16 mouse cellular contexts compared by ENCODE assay signal in the genomic region with DNA sequence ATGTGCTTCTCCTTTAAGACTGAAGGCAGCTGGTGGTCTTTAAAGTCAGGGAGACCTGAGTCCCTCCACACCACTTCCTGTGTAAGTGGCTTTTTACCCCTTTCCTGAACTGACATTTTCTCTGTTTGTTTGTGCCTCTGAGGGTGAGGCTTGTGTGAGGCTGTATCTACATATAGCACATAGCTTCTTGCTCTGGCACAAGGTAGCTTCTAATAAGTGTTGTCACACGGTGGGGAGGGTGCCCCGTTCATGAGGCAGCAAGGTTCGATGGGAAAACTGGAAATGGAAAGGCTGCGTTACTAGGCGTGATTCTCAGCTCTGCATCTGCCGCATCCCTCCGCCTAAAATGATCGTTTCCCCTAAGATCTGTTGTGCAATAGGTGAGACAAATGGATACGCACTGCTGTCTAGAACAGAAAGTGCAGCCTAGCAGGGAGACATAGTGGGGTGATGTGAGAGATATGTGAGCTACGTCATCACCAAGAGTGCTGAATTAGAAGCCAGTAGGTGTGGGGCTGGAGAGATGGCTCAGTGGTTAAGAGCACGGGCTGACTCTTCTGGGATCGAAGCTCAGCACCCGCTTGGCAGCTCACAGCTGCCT. TPM values are rescaled to one million over a fixed set of nuclear protein-coding genes. Genes with fewer than 3 reads are reported as not detected.
DNase-seq lines count a peak whose midpoint lies in the region; ATAC-seq lines count a peak whose summit lies in the region.
"Had no signal": no experiment of that assay in that cellular context is flagged by ENCODE, and none has a peak within 500 bp of the region (broad histone marks: within the 10 kb centered on the region; RNA-seq: fewer than 3 reads in every experiment).

No protein-coding gene starts in this region.

- peaks cover 50% of the 10 kb centered on the region for H3K27me3 ChIP-seq in heart, embryonic 13.5 days (replicated peaks)
- H3K27me3 ChIP-seq in limb, embryonic 15.5 days, result peaks cover 62% of the 10 kb centered on the region
- peaks cover 94% of the 10 kb centered on the region for H3K27me3 ChIP-seq in limb, embryonic 10.5 days (ENCODE audit: low read depth, poor library complexity, severe bottlenecking)
- H3K27me3 ChIP-seq in neural tube, embryonic 12.5 days (replicated peaks), result peaks cover 40% of the 10 kb centered on the region

- peak overlapping the region; percentile 89 for H3K4me2 ChIP-seq in heart, embryonic 13.5 days
- H3K4me2 ChIP-seq in limb, embryonic 15.5 days, result 0 out of 2 replicates have a peak overlapping the region, but pooled peaks have one; percentile 14
- peak overlapping the region; percentile 36 for H3K4me2 ChIP-seq in neural tube, embryonic 12.5 days (replicated peaks)
- H3K4me2 ChIP-seq: forebrain, embryonic 15.5 days; liver, embryonic 13.5 days; midbrain, embryonic 13.5 days had no signal

- no peaks in the 10 kb centered on the region for H3K9me3 ChIP-seq in heart, embryonic 13.5 days
- no peaks in the 10 kb centered on the region for H3K9me3 ChIP-seq in limb, embryonic 15.5 days
- no peaks in the 10 kb centered on the region for H3K9me3 ChIP-seq in limb, embryonic 10.5 days (replicated peaks)
- H3K9me3 ChIP-seq in neural tube, embryonic 12.5 days, result no peaks in the 10 kb centered on the region
- H3K9me3 ChIP-seq: forebrain, embryonic 15.5 days; liver, embryonic 13.5 days; midbrain, embryonic 13.5 days had no signal

- H3K4me1 ChIP-seq in heart, embryonic 13.5 days, result peaks cover 69% of the 10 kb centered on the region
- peaks cover 37% of the 10 kb centered on the region for H3K4me1 ChIP-seq in limb, embryonic 15.5 days
- peaks cover 57% of the 10 kb centered on the region for H3K4me1 ChIP-seq in limb, embryonic 10.5 days
- peaks cover 37% of the 10 kb centered on the region for H3K4me1 ChIP-seq in neural tube, embryonic 12.5 days
- H3K4me1 ChIP-seq: liver, embryonic 13.5 days had no signal

- H3K36me3 ChIP-seq in heart, embryonic 13.5 days, result peaks cover 3% of the 10 kb centered on the region; the same call in 1 of the 2 replicates
- no peaks in the 10 kb centered on the region for H3K36me3 ChIP-seq in limb, embryonic 15.5 days
- no peaks in the 10 kb centered on the region for H3K36me3 ChIP-seq in limb, embryonic 10.5 days
- no peaks in the 10 kb centered on the region for H3K36me3 ChIP-seq in neural tube, embryonic 12.5 days
- H3K36me3 ChIP-seq: forebrain, embryonic 15.5 days; liver, embryonic 13.5 days; midbrain, embryonic 13.5 days had no signal

- DNase-seq in heart, postnatal 25 days (ENCODE audit: low spot score), result no peak
- no peak for DNase-seq in limb, embryonic 10.5 days (ENCODE audit: low spot score)
- no peak for DNase-seq in cerebellum, postnatal 4 days (ENCODE audit: low spot score in 2 of 2)
- DNase-seq in gastrocnemius, postnatal 14 days, result no peak
- DNase-seq: adrenal gland, postnatal 14 days; cerebellum, adult 18-20 months; liver, embryonic 13.5 days had no signal

- peak overlapping the region; percentile 34 for H3K9ac ChIP-seq in heart, embryonic 13.5 days
- no peak overlapping the region for H3K9ac ChIP-seq in limb, embryonic 15.5 days
- H3K9ac ChIP-seq in neural tube, embryonic 12.5 days, result no peak overlapping the region
- H3K9ac ChIP-seq: forebrain, embryonic 15.5 days; liver, embryonic 13.5 days; midbrain, embryonic 13.5 days had no signal

- no peak for ATAC-seq in heart, embryonic 13.5 days (ENCODE audit: extremely low read depth, insufficient number of reproducible peaks, low FRiP score, low TSS enrichment)
- no peak for ATAC-seq in limb, embryonic 15.5 days (ENCODE audit: insufficient number of reproducible peaks, low FRiP score, low TSS enrichment, low read depth)
- ATAC-seq in granulocyte monocyte progenitor cell, adult 5-6 weeks (replicated peaks; ENCODE audit: poor library complexity, severe bottlenecking), result 0 out of 2 replicates have a peak, but pooled peaks have one; percentile 20
- no peak for ATAC-seq in neural tube, embryonic 12.5 days (ENCODE audit: low FRiP score, low read depth)
- ATAC-seq: forebrain, embryonic 15.5 days; midbrain, embryonic 13.5 days had no signal

- 0 out of 2 replicates have a peak overlapping the region, but pooled peaks have one; percentile 3 for H3K4me3 ChIP-seq in heart, embryonic 13.5 days
- H3K4me3 ChIP-seq in limb, embryonic 15.5 days, result no peak overlapping the region; the same call in 1 of the 2 replicates
- H3K4me3 ChIP-seq in limb, embryonic 10.5 days, result no peak overlapping the region
- no peak overlapping the region for H3K4me3 ChIP-seq in neural tube, embryonic 12.5 days
- H3K4me3 ChIP-seq: forebrain, embryonic 15.5 days; liver, embryonic 13.5 days; midbrain, embryonic 13.5 days had no signal

- intact Hi-C loops in heart, postnatal 25 days (cut with DNase I), result no loop called here
- intact Hi-C loops in gastrocnemius, postnatal 14 days (cut with DNase I; ENCODE audit: low total_unique reads), result no loop called here

- 72% methylated on average over 13 of the region's 13 CpGs for WGBS in heart, embryonic 13.5 days
- 76% methylated on average over 13 of the region's 13 CpGs for WGBS in limb, embryonic 15.5 days
- 88% methylated on average over 13 of the region's 13 CpGs for WGBS in limb, embryonic 10.5 days
- WGBS in neural tube, embryonic 12.5 days, result 84% methylated on average over 13 of the region's 13 CpGs

- peak overlapping the region; percentile 73 for H3K27ac ChIP-seq in heart, embryonic 13.5 days (replicated peaks)
- no peak overlapping the region for H3K27ac ChIP-seq in limb, embryonic 15.5 days
- no peak overlapping the region for H3K27ac ChIP-seq in limb, embryonic 10.5 days
- H3K27ac ChIP-seq in neural tube, embryonic 12.5 days, result no peak overlapping the region
- H3K27ac ChIP-seq: forebrain, embryonic 15.5 days; liver, embryonic 13.5 days; midbrain, embryonic 13.5 days had no signal

RNA-seq across cellular contexts. Expression of a gene that starts 3.2 kb away (rescaled TPM):
- polyA plus RNA-seq in heart, embryonic 13.5 days (2015; fragmentation: Nextera tagmentation; extraction: Ambion mirVana), result 9.2 and 9.3 TPM in 2 replicates
- total RNA-seq in heart, postnatal 25 days (2021), result 10 to 100 TPM; 19.1 to 21.3 TPM
- polyA plus RNA-seq in limb, embryonic 15.5 days (2015; fragmentation: Nextera tagmentation; extraction: Ambion mirVana), result 11.0 and 15.6 TPM in 2 replicates
- polyA plus RNA-seq in limb, embryonic 10.5 days (2016; fragmentation: Nextera tagmentation; extraction: Ambion mirVana), result 1.8 and 2.2 TPM in 2 replicates
- total RNA-seq in granulocyte monocyte progenitor cell, adult 5-6 weeks (2014; fragmentation: Nextera tagmentation), result not detected in 2 replicates
- total RNA-seq in granulocyte monocyte progenitor cell, adult 5-6 weeks (2017), result not detected in 2 replicates
- polyA plus RNA-seq in neural tube, embryonic 12.5 days (2016; fragmentation: Nextera tagmentation; extraction: Ambion mirVana), result 20.1 and 24.6 TPM in 2 replicates
- 10 to 100 TPM; 11.8 to 18.1 TPM for total RNA-seq in gastrocnemius, postnatal 14 days (2021)
- total RNA-seq: CH12.LX had no signal

RNA-seq across cellular contexts. Expression of a gene that starts 25.6 kb away (rescaled TPM):
- 52.0 and 56.4 TPM in 2 replicates for polyA plus RNA-seq in heart, embryonic 13.5 days (2015; fragmentation: Nextera tagmentation; extraction: Ambion mirVana)
- total RNA-seq in heart, postnatal 25 days (2021), result 100 to 1,000 TPM; 334 to 358 TPM
- 40.1 and 42.6 TPM in 2 replicates for polyA plus RNA-seq in limb, embryonic 15.5 days (2015; fragmentation: Nextera tagmentation; extraction: Ambion mirVana)
- polyA plus RNA-seq in limb, embryonic 10.5 days (2016; fragmentation: Nextera tagmentation; extraction: Ambion mirVana), result 54.1 and 64.4 TPM in 2 replicates
- 93.4 and 113 TPM in 2 replicates for total RNA-seq in granulocyte monocyte progenitor cell, adult 5-6 weeks (2014; fragmentation: Nextera tagmentation)
- total RNA-seq in granulocyte monocyte progenitor cell, adult 5-6 weeks (2017), result 110 and 112 TPM in 2 replicates
- polyA plus RNA-seq in neural tube, embryonic 12.5 days (2016; fragmentation: Nextera tagmentation; extraction: Ambion mirVana), result 27.5 and 28.1 TPM in 2 replicates
- total RNA-seq in gastrocnemius, postnatal 14 days (2021), result 100 to 1,000 TPM; 286 to 288 TPM

RNA-seq across cellular contexts. Expression of a gene that starts 35.2 kb away (rescaled TPM):
- 0.83 and 1.1 TPM in 2 replicates for polyA plus RNA-seq in heart, embryonic 13.5 days (2015; fragmentation: Nextera tagmentation; extraction: Ambion mirVana)
- 10 to 100 TPM; 51.3 to 56.6 TPM for total RNA-seq in heart, postnatal 25 days (2021)
- polyA plus RNA-seq in limb, embryonic 15.5 days (2015; fragmentation: Nextera tagmentation; extraction: Ambion mirVana), result 0.14 TPM in 1 of 2 replicates, not detected in the other
- polyA plus RNA-seq in limb, embryonic 10.5 days (2016; fragmentation: Nextera tagmentation; extraction: Ambion mirVana), result not detected in 2 replicates
- not detected in 2 replicates for total RNA-seq in granulocyte monocyte progenitor cell, adult 5-6 weeks (2014; fragmentation: Nextera tagmentation)
- not detected in 2 replicates for total RNA-seq in granulocyte monocyte progenitor cell, adult 5-6 weeks (2017)
- 0.15 TPM in 1 of 2 replicates, not detected in the other for polyA plus RNA-seq in neural tube, embryonic 12.5 days (2016; fragmentation: Nextera tagmentation; extraction: Ambion mirVana)
- total RNA-seq in gastrocnemius, postnatal 14 days (2021), result 10 to 100 TPM in 1 of 2 experiments, 1 to 10 TPM in 1; 7.9 to 10.7 TPM
- total RNA-seq: CH12.LX had no signal
- polyA plus RNA-seq: embryonic facial prominence, embryonic 11.5 days; forebrain, embryonic 15.5 days; liver, embryonic 13.5 days; midbrain, embryonic 13.5 days; spleen, adult 2 months had no signal

RNA-seq across cellular contexts. Expression of a gene that starts 53.5 kb away (rescaled TPM):
- 1.6 and 1.7 TPM in 2 replicates for polyA plus RNA-seq in heart, embryonic 13.5 days (2015; fragmentation: Nextera tagmentation; extraction: Ambion mirVana)
- total RNA-seq in heart, postnatal 25 days (2021), result under 1 TPM; 0.05 to 0.14 TPM
- 0.46 and 0.50 TPM in 2 replicates for polyA plus RNA-seq in limb, embryonic 15.5 days (2015; fragmentation: Nextera tagmentation; extraction: Ambion mirVana)
- 0.28 and 0.48 TPM in 2 replicates for polyA plus RNA-seq in limb, embryonic 10.5 days (2016; fragmentation: Nextera tagmentation; extraction: Ambion mirVana)
- total RNA-seq in granulocyte monocyte progenitor cell, adult 5-6 weeks (2014; fragmentation: Nextera tagmentation), result not detected in 2 replicates
- not detected in 2 replicates for total RNA-seq in granulocyte monocyte progenitor cell, adult 5-6 weeks (2017)
- polyA plus RNA-seq in neural tube, embryonic 12.5 days (2016; fragmentation: Nextera tagmentation; extraction: Ambion mirVana), result 3.8 and 4.2 TPM in 2 replicates
- total RNA-seq in gastrocnemius, postnatal 14 days (2021), result under 1 TPM; 0.06 to 0.07 TPM
- total RNA-seq: CH12.LX had no signal
- polyA plus RNA-seq: liver, embryonic 13.5 days; spleen, adult 2 months had no signal

Comparison
In these comparisons a context has a peak if more than half of its experiments do, and no peak if none do; other contexts are left out.
1. H3K4me2 ChIP-seq: peak in every context shown above with its lines; median percentile 89 in heart, embryonic 13.5 days; 36 in neural tube, embryonic 12.5 days; 14 in limb, embryonic 15.5 days.